Mouse (Mus musculus) forebrain, postnatal 0 days (tissue): ENCODE measurements around the gene Gm20431. TPM values are rescaled to one million over a fixed set of nuclear protein-coding genes. Genes with fewer than 3 reads are reported as not detected.

Experiments
- ATAC-seq: fragments of 200-750 bp; cut with Nextera tagmentation; 2 replicates; pipeline ENCODE4 v1.8.0; 2017; ENCODE audit warnings: mild to moderate bottlenecking, moderate library complexity
- DNase-seq: peaks from one replicate; pipeline ENCODE4 v3.0.0-alpha.2; 2015
- H3K27ac ChIP-seq: fragments of 300-500 bp; sonication (generic); 2 replicates; pipeline ENCODE4 v1.5.1; 2014; ENCODE audit warnings: low read depth, mild to moderate bottlenecking, antibody characterized with exemption, low read length, moderate library complexity, mixed read lengths
- H3K27me3 ChIP-seq: fragments of 300-500 bp; sonication (generic); 2 replicates; pipeline ENCODE4 v1.6.1; 2014; ENCODE audit warnings: mild to moderate bottlenecking, low read length, mixed read lengths; ENCODE audit not compliant: insufficient read depth
- H3K36me3 ChIP-seq: fragments of 300-500 bp; sonication (generic); 2 replicates; pipeline ENCODE4 v1.6.1; 2014; ENCODE audit warnings: mild to moderate bottlenecking, moderate library complexity; ENCODE audit not compliant: insufficient read depth
- H3K4me1 ChIP-seq: fragments of 300-500 bp; sonication (generic); 2 replicates; pipeline ENCODE4 v1.6.1; 2014; ENCODE audit warnings: antibody characterized with exemption; ENCODE audit not compliant: insufficient read depth
- H3K4me2 ChIP-seq: fragments of 300-500 bp; sonication (generic); 2 replicates; pipeline ENCODE4 v1.6.1; 2014; ENCODE audit warnings: low read depth, mild to moderate bottlenecking, moderate library complexity
- H3K4me3 ChIP-seq: fragments of 300-500 bp; sonication (generic); 2 replicates; pipeline ENCODE4 v1.5.1; 2014; ENCODE audit warnings: low read depth, low read length, mixed read lengths
- H3K9ac ChIP-seq: fragments of 300-500 bp; sonication (generic); 2 replicates; pipeline ENCODE4 v1.6.1; 2014; ENCODE audit warnings: mild to moderate bottlenecking
- H3K9me3 ChIP-seq: fragments of 300-500 bp; sonication (generic); 2 replicates; pipeline ENCODE4 v1.6.1; 2016; ENCODE audit warnings: low read length
- CTCF ChIP-seq: sonication (generic); IDR thresholded peaks from 2 replicates; pipeline ENCODE4 v1.5.1; 2016; ENCODE audit warnings: antibody characterized with exemption, control low read depth, low read depth
- WGBS: fragments of 180-500 bp; shearing (Covaris S2); extraction: QIAGEN DNeasy Blood & Tissue Kit; methylation state at CpG from one replicate; pipeline ENCODE4 v1.1.7; 2014; 5-methylcytosine and 5-hydroxymethylcytosine counted together
- polyA plus RNA-seq: library from polyadenylated mRNA; unstranded; fragments of >200 nt; fragmentation: Nextera tagmentation; extraction: Ambion mirVana; gene quantifications from 2 replicates; pipeline ENCODE4 v1.2.1, GENCODE M21; 2015
- total RNA-seq: library from RNA; depleted of rRNA; stranded (reverse); fragments of >200 nt; gene quantifications from 2 replicates; pipeline ENCODE4 v1.2.3, GENCODE M21; 2014

Gm20431 gene
- total and polyA plus RNA-seq, 2 experiments from 2014 or later: 9.7 TPM; not detected in 1

DNA sequence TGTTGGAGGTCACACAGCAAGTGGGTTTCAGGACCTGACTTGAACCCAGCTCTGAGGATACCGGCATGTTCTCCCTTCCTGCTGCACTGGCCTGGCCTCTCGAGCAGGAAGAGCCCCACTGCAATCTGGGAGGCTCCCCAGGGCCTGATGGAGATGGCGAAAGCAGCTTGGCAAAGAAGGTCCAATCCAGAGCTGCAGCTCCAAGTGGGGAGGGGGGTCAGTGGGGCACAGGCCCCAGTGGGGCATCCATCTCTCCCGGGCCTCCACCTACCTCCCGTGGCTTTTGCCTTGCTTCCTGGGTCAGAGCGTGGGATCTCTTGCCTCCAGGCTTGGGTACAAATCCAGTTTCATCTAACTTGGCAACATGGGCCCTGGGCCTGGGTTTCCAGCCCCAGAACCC, 40.8 kb upstream of the Gm20431 start:
- TF ChIP-seq CTCF: no peak
- no peak overlapping the region for H3K4me2 ChIP-seq
- no peaks in the 10 kb centered on the region for H3K9me3 ChIP-seq
- no peak overlapping the region for H3K27ac ChIP-seq
- H3K4me1 ChIP-seq: no peaks in the 10 kb centered on the region
- H3K36me3 ChIP-seq: no peaks in the 10 kb centered on the region
- DNase-seq (no peak), ATAC-seq (no peak)
- no peaks in the 10 kb centered on the region for H3K27me3 ChIP-seq
- no peak overlapping the region for H3K9ac ChIP-seq
- WGBS: 76% methylated on average over 6 of the region's 6 CpGs
- H3K4me3 ChIP-seq: no peak overlapping the region

DNA sequence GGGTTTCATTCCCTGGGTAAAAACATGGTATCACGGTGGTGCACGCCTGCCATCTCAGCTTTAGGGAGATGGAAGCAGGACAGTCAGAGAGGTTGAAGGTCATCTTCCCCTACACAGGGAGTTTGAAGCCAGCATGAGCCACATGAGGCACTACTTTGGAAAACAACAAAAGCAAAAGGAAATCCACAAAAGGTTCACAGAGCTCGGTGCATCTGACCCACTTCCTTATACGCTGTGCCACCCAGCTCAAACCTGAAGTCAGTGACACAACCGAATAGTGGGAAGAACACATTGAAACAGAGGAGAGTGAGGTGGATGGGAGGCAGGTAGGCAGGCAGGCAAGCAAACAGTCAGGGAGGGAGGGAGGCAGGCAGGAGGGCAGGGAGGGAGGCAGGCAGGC, 40.2 kb upstream of the Gm20431 start:
- Histone ChIP-seq H3K4me3 (no peak overlapping the region), H3K9ac (no peak overlapping the region), H3K27ac (no peak overlapping the region), H3K27me3 (no peaks in the 10 kb centered on the region), H3K36me3 (no peaks in the 10 kb centered on the region), H3K9me3 (no peaks in the 10 kb centered on the region), H3K4me2 (no peak overlapping the region), H3K4me1 (no peaks in the 10 kb centered on the region)
- DNase-seq (no peak), ATAC-seq (no peak)
- TF ChIP-seq CTCF: no peak
- 80% methylated on average over 5 of the region's 5 CpGs for WGBS

- Histone ChIP-seq H3K27me3 (no peaks in the 10 kb centered on the region), H3K27ac (no peak overlapping the region), H3K9ac (no peak overlapping the region), H3K36me3 (no peaks in the 10 kb centered on the region), H3K4me3 (no peak overlapping the region), H3K4me2 (no peak overlapping the region), H3K4me1 (no peaks in the 10 kb centered on the region), H3K9me3 (no peaks in the 10 kb centered on the region)
- 83% methylated on average over 5 of the region's 5 CpGs for WGBS
- ATAC-seq: no peak
- no peak for DNase-seq
- TF ChIP-seq CTCF: no peak
Measured at GRCm38 (mm10) chr2:167700018-167700417, 38.7 kb upstream of the Gm20431 start.

DNA sequence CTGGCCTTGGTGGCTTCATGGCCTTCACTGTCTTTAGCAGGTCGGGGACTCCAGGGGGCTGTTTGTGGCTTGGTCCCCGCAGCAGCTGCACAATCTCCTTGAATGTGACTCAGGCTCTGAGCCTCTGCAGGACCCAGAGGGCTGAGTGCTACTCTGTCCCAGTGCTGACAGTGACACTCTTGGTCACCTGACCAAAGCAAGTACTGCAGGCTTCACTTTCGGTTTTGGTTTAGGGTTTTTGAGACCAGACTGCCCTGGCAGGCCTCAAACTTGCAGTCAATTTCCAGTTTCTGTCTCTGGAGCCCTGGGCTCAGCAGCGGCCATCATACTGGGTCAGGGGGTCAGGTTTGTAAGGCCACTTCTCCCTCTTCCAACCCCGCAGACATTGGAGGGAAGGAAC, 36.6 kb upstream of the Gm20431 start:
- DNase-seq (no peak), ATAC-seq (no peak; the same call in 1 of the 2 replicates)
- 50% methylated on average over 5 of the region's 5 CpGs for WGBS
- Histone ChIP-seq H3K4me3 (no peak overlapping the region), H3K27me3 (no peaks in the 10 kb centered on the region), H3K9ac (no peak overlapping the region), H3K36me3 (no peaks in the 10 kb centered on the region), H3K27ac (no peak overlapping the region), H3K4me2 (no peak overlapping the region), H3K4me1 (no peaks in the 10 kb centered on the region), H3K9me3 (no peaks in the 10 kb centered on the region)
- no peak for TF ChIP-seq CTCF

DNA sequence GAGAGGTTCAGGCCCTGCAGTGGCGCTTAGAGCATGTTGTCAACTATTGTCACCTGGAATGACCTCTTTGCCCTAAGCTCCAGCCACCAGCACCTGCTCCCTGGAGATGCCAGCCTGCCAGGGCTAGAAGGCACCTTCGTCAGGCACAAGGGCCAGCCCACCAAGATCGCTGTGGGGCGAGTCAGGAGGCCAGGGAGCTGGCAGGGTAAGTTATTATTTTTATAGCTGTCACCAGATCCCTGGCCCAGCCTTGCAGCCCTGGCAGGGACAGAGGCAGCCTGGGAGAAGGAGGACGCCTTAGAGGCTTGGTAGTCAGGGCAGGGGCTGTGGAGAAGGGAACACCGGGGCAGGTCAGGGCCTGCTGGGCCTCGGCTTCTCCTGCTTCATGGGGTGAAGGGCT, 34.8 kb upstream of the Gm20431 start:
- Histone ChIP-seq H3K4me3 (no peak overlapping the region), H3K27ac (no peak overlapping the region), H3K4me2 (no peak overlapping the region), H3K9ac (no peak overlapping the region), H3K9me3 (no peaks in the 10 kb centered on the region), H3K36me3 (no peaks in the 10 kb centered on the region), H3K4me1 (no peaks in the 10 kb centered on the region), H3K27me3 (0 out of 2 replicates have a peak, but pooled peaks cover 5% of the 10 kb centered on the region)
- 87% methylated on average over 7 of the region's 7 CpGs for WGBS
- no peak for DNase-seq
- TF ChIP-seq CTCF: no peak
- no peak for ATAC-seq

DNA sequence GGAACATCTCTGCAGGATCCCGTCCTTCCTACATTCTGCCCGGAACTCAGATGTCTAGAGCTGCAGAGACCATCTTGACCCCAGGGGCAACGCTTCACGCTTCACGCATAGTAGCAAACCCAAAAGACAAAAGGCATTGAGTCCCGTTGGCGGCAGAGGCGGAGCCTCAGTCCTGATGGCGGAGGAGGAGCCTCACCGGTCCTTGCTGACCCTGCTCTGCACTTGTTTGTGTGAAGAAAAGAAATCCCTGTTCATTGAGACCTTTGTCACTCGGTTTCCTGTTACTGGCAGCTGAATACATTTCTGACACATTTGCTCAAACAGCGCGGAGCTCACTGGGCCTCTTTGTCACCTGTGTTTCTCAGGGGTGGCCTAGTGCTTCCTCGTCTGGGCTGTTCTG, 34.2 kb upstream of the Gm20431 start:
- WGBS: 76% methylated on average over 14 of the region's 14 CpGs

DNA sequence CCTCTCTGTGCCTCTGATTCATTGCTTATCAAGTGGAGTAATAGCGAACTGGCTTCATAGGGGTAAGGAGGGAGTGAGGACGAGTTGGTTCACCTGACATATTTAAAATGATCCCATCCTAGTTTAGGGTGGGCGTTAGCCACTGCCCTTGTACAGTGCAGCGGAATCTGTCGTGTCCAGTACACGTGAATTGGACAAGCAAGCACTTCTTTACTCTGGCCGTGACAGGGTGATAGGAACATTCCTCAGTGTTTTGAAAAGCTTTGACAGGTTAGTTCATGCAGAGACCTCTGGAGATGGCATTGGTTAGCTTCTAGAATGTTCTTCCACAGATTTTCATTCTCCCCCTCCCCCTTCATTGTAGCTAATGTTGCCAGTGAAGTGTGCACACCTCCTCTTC, 33.7 kb upstream of the Gm20431 start:
- H3K27me3 ChIP-seq: peaks cover 15% of the 10 kb centered on the region
- 95% methylated on average over 7 of the region's 7 CpGs for WGBS
- no peaks in the 10 kb centered on the region for H3K9me3 ChIP-seq
- no peak for ATAC-seq
- no peak overlapping the region for H3K4me2 ChIP-seq
- H3K4me1 ChIP-seq: no peaks in the 10 kb centered on the region
- H3K4me3 ChIP-seq: no peak overlapping the region
- no peak overlapping the region for H3K27ac ChIP-seq
- TF ChIP-seq CTCF: no peak
- no peak overlapping the region for H3K9ac ChIP-seq
- DNase-seq: no peak
- H3K36me3 ChIP-seq: no peaks in the 10 kb centered on the region

More for the DNA sequence above, 34.2 kb upstream of the Gm20431 start:
- DNase-seq (no peak), ATAC-seq (no peak)
- no peak overlapping the region for H3K27ac ChIP-seq
- no peaks in the 10 kb centered on the region for H3K4me1 ChIP-seq
- no peak for TF ChIP-seq CTCF
- no peak overlapping the region for H3K4me2 ChIP-seq
- H3K4me3 ChIP-seq: no peak overlapping the region
- no peak overlapping the region for H3K9ac ChIP-seq
- H3K9me3 ChIP-seq: no peaks in the 10 kb centered on the region
- H3K27me3 ChIP-seq: peaks cover 11% of the 10 kb centered on the region
- H3K36me3 ChIP-seq: no peaks in the 10 kb centered on the region

- TF ChIP-seq CTCF: no peak
- Histone ChIP-seq H3K27ac (no peak overlapping the region), H3K27me3 (peaks cover 21% of the 10 kb centered on the region), H3K36me3 (no peaks in the 10 kb centered on the region), H3K4me3 (no peak overlapping the region), H3K4me1 (no peaks in the 10 kb centered on the region), H3K4me2 (no peak overlapping the region), H3K9ac (no peak overlapping the region), H3K9me3 (no peaks in the 10 kb centered on the region)
- ATAC-seq: no peak
- no peak for DNase-seq
- 33% methylated on average over 1 of the region's 1 CpGs for WGBS
Measured at GRCm38 (mm10) chr2:167694244-167694643, 32.9 kb upstream of the Gm20431 start.
